Mouse (Mus musculus) CD4-positive, CD25-positive, alpha-beta regulatory T cell, adult 4 months (primary cell): Measurements from ENCODE around the gene Atp2b2. TPM values are rescaled to one million over a fixed set of nuclear protein-coding genes. Genes with fewer than 3 reads are reported as not detected.

Source experiments
- ATAC-seq: one replicate; pipeline ENCODE4 v1.8.0; 2017
- polyA plus RNA-seq, 2 experiments: library from polyadenylated mRNA; unstranded; fragments of 100-300 nt; shearing (Covaris generic); gene quantifications; one replicate each; pipeline ENCODE4 v1.2.1; 2017

The Atp2b2 gene
- polyA plus RNA-seq, 2 experiments from 2014 or later = 0.14 TPM; not detected in 1

DNA sequence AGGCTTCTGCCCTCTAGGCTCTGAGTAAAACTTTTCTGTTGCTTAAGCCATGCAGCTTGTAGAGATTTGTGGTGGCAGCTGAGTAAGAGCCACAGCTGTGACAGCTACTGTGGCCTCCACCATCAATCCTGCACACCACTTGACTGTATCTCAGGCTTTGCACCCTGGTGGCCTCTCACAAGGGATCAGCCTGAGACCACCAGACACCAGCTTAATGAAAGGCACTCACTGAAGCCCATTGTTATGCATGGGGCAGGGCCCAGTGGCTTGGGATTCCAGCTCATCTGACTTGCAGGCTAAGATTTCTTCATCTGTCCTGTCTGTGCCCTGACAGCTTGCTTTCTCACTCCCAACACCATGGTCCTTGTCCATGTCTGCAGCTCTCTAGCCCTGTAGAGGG lies 155.5 kb downstream of the Atp2b2 start:
- ATAC-seq = no peak

DNA sequence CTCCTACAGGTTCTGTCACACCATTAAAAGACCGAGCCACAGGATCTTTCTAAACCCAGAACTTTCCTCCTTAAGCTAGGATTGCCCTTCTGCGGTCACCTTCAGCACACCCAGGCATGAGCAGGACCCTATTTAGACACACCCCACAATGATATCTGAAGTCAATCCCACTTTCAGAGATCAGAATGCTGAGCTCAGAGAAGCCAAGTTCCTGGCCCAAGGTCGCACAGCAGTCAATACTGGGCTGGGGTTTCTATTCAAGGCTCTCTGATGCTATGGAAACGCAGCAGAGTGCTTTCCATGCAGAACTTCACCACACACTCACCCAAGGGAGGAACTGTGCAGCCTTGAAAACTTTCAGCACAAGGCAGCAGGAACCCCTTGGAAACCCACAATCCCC lies 157.6 kb downstream of the Atp2b2 start:
- no peak for ATAC-seq

GRCm38 (mm10) chr6:113883225-113883624 lies 159.2 kb downstream of the Atp2b2 start:
- no peak for ATAC-seq

- no peak for ATAC-seq
Observed at GRCm38 (mm10) chr6:113882396-113882795, 160.0 kb downstream of the Atp2b2 start.

DNA sequence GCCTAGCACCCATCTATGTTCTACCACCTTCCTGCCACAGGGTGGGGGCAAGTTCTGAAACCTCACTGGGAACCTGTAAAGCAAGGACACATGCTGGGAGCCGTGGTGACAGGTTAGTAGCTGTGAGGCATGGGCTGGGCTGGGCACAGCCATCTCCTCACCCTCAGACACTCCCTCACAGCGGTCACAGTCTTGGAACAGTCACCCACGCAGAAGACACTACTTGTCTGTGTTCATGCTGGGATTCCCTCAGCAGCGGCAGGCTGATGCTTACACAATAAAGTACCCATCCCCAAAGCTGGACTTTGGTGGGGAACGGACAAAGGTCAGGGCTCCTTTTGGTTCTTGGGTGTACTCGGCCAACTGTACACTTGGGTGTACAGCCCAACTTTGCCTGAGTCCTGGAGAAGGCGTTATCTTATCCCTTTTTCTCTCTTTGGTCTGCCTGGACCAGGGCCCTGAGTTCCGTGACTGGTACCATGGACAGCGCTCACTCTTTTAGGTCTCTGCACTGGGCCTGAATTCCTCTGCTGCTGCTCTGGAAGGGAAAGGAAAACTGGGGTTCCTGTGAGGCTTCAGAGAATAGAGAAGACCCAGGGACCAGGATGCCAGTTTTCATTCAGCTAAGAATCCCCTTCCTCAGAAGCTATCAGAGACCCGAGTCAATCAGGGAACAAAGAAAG lies 160.7 kb downstream of the Atp2b2 start:
- ATAC-seq = no peak

DNA sequence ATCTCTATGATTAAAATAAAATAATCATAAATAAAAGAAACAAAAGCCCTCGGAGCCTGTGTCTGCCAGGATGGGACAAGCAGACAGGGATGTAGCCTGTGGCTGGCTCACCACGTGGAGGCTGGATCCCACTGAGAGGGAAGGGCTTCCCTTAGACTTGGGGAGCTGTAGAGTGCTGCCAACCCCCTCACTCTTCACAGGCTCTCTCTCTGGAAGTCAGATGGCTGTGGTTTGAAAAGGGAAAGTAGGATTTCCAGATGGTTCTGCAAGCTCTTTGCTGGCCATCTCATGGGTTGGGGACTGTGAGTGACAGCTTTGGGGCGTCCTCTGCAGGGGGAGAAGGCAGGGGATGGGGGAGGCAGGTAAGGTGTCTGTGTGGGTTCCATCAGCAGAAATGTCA lies 163.0 kb downstream of the Atp2b2 start:
- no peak for ATAC-seq

DNA sequence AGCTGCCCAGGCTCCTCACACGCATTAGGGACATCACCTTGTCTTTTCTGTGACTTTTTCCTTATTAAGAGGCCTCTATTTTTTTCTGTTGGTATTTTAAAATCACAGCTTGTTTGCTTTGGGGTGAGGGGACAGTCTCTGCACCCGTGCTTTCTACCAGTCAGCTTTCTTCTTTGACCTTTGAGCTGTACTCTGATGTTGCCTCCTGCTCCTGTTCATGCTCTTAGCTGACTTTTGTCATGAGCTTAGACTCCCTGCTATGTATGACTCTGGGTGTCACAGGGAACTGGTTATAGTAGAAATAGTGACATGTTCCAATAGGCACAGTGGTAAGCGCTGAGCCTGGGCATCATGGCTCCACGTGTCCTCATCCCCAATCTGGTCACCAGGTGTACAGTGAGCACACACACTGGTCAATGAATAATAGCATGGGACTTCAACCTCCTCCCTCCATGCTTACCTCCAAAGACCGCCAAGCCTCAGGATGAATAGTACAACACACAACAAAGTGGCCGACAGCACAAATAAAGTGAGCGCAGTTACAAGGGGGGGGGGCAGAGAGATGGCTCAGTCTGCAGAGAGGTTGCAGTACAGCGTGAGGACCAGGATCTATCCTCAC lies 163.8 kb downstream of the Atp2b2 start:
- no peak for ATAC-seq

GRCm38 (mm10) chr6:113876585-113876984 lies 165.8 kb downstream of the Atp2b2 start:
- ATAC-seq = no peak

- ATAC-seq = no peak
Observed at GRCm38 (mm10) chr6:113875201-113875600, 167.2 kb downstream of the Atp2b2 start.

DNA sequence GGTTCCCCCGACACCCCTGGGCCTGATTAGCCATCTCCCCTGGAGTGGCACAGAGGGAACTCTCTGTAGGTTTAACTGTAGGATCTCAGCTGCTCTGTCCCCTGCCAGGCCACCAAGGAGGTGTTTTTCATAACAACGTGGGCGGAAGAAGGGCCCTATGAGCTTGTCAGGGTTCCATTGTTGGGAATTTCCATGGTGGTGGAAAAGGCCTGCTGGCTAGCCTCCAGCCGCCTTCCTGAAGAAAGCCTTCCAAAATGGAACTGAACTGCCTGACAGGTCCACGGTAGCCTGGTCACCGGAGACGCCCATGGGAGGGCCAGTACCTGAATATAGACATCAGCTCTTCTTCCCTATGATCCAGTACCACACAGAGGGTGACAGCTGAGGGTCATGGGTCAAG lies 169.8 kb downstream of the Atp2b2 start:
- ATAC-seq = no peak

GRCm38 (mm10) chr6:113870775-113871174 lies 171.6 kb downstream of the Atp2b2 start:
- ATAC-seq = no peak

GRCm38 (mm10) chr6:113868552-113868951 lies 173.9 kb downstream of the Atp2b2 start:
- ATAC-seq = no peak

DNA sequence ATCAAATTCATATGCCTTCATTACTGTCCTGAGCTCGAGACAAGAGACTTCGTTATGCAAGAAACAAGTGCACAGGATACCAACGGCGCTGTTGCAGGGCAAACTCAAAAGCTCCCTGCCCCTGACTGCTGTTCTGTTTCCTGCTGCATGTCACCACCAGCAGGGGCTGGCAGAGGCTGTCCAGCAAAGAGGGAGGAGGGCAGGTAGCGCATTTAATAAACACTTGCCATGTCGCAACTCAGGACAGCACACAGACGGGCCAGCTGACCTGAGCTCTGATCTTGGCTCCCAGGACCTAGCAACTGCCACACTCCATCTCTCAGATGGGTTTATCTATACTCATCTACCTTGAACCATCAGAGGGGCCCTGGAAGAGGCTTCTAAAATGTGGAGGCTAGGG lies 176.7 kb downstream of the Atp2b2 start:
- ATAC-seq = no peak

DNA sequence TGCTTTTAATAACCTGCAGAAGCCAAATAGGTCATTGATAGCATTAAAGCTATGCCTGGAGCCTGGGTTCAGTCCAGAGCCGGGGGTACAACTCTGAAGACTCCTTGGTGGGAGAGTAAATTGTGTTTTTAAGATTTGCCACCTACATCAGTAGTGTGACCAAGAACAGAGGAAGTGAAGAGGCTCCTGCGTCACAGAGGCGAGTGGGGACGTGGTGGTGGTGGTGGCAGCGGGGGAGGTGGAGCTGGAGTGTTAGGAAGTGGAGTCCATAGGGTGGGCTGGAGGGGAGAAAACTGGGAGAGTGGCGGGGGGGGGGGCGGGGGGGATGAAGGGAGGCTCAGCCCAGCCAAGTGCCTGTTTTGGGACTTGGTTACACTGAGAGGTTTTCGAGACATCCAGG lies 177.6 kb downstream of the Atp2b2 start:
- no peak for ATAC-seq

GRCm38 (mm10) chr6:113862955-113863354 lies 179.5 kb downstream of the Atp2b2 start:
- no peak for ATAC-seq

GRCm38 (mm10) chr6:113861938-113862337 lies 180.5 kb downstream of the Atp2b2 start:
- ATAC-seq = no peak

- no peak for ATAC-seq
Observed at GRCm38 (mm10) chr6:113861375-113861770, 181.0 kb downstream of the Atp2b2 start.

GRCm38 (mm10) chr6:113860735-113861374 lies 181.6 kb downstream of the Atp2b2 start:
- no peak for ATAC-seq

GRCm38 (mm10) chr6:113860023-113860734 lies 182.2 kb downstream of the Atp2b2 start:
- no peak for ATAC-seq

DNA sequence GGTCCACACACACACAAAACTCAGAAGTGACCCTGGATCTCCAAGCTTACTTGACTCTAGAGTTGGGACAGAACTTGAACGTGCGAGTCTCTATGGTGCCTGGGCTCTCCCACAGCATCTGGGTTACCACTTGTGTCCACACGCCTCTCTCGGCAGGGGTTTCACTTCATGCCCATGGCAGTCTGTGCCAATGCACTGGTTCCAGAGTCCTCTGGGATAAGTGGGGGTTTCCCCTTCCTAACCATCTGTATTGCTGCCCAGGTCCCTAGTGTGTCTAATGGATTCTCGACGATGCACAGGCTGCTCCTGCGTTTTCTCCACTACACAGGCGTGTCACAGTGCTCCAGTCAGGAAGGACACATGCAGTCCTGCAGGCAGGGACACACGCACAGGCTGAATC lies 184.1 kb downstream of the Atp2b2 start:
- ATAC-seq = no peak

DNA sequence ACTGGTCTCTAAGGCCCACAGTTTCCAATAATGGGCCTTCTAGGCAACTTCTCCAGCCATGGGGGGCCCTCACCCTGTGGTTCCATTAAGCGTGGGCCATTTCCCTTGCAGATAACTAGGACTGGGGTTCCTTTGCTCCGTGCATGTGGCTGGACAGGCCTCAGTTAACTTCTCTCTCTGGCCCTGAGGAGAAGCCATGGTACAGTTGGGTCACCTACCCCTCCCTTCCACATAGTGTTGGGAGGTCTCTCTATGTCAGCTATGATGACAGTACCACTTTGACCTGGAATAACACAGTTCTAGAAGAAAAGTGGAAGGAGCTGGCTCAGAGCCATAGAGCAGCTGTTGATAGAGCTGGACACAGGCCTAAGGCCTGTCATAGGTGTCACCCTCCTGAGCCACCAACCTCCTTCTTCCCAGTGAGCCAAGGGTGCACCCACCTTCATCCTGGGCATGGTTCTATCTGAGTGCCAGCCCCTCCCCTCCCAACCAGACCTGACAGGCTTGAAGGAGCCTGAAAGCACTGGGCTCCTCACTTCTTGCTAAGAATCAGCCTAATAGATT lies 185.0 kb downstream of the Atp2b2 start:
- ATAC-seq = no peak

- ATAC-seq = no peak
Observed at GRCm38 (mm10) chr6:113856790-113857189, 185.6 kb downstream of the Atp2b2 start.

DNA sequence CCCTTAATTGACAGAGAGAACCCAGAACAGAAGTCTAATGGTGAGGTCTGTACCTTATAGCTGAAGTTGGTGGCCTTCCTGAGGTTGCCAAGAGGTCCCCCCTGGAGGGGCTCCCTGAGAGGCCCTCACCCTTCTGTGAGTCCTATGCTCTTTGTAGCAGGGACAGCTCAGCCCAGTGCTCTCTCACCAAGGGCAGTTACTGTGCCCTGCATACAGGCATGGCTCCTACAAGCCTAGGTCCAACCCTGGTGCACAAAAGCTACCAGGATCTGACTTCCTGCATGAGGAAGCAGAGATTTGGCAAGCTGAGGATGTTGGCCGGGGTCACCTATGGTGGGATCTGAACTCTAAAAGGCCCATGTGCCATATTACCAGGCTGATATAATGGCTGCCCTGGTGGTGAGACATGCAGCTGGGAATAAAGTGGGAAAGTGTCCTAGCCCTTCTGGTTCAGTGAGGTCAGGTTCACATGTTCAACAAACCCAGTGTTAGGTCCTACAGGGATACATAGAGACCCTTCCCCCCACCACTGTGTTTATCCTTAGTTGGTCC lies 186.2 kb downstream of the Atp2b2 start:
- no peak for ATAC-seq
